Mouse (Mus musculus): ENCODE results near the gene Olfr463. TPM values are rescaled to one million over a fixed set of nuclear protein-coding genes. Genes with fewer than 3 reads are reported as not detected.

Olfr463 gene
- polyA plus RNA-seq, 1 experiment from 2014 or later = not detected

DNA sequence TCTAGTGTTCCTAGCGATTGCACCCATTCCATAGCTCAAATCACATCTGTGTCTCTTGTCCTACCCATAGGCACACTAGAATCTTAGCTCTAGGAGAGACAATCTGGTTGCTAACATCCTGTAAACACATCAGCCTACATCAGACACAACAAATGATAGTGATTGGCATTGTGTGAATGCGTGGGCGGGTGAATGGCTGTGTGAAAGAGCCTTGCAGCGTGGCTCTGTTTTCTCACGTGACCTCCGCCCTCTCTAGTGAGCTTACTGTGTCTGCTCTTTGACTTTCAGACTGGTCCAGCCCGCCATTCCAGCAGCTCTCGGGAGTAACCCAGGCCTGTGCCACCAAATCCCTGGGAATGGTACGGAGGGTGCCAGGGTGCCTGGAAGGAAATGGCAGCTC, 36.8 kb downstream of the Olfr463 start:
- H3K9me3 ChIP-seq (ENCODE audit: control insufficient read depth, low read length) = no peaks in the 10 kb centered on the region
- no peak overlapping the region for H3K27ac ChIP-seq (ENCODE audit: low read depth, low read length)
- H3K9ac ChIP-seq (ENCODE audit: low read length) = no peak overlapping the region
- WGBS = 77% methylated on average over 9 of the region's 9 CpGs
- DNase-seq (ENCODE audit: low spot score) (no peak), ATAC-seq (ENCODE audit: insufficient read depth, low FRiP score, low TSS enrichment) (no peak)
- no peaks in the 10 kb centered on the region for H3K27me3 ChIP-seq (ENCODE audit: control insufficient read depth, insufficient read depth, low read length)
- H3K36me3 ChIP-seq (ENCODE audit: control insufficient read depth, insufficient read depth, low read length) = no peaks in the 10 kb centered on the region
- no peaks in the 10 kb centered on the region for H3K4me1 ChIP-seq (ENCODE audit: control insufficient read depth, insufficient read depth, low read length)
- no peak overlapping the region for H3K4me3 ChIP-seq (ENCODE audit: low read depth, low read length)
- no peak overlapping the region for H3K4me2 ChIP-seq (ENCODE audit: low read depth)

- H3K9ac ChIP-seq (ENCODE audit: low read length) = no peak overlapping the region
- WGBS = 92% methylated on average over 11 of the region's 11 CpGs
- H3K4me3 ChIP-seq (ENCODE audit: low read depth, low read length) = no peak overlapping the region
- H3K36me3 ChIP-seq (ENCODE audit: control insufficient read depth, insufficient read depth, low read length) = no peaks in the 10 kb centered on the region
- H3K4me1 ChIP-seq (ENCODE audit: control insufficient read depth, insufficient read depth, low read length) = no peaks in the 10 kb centered on the region
- no peaks in the 10 kb centered on the region for H3K27me3 ChIP-seq (ENCODE audit: control insufficient read depth, insufficient read depth, low read length)
- DNase-seq (ENCODE audit: low spot score) (no peak), ATAC-seq (ENCODE audit: insufficient read depth, low FRiP score, low TSS enrichment) (no peak)
- H3K9me3 ChIP-seq (ENCODE audit: control insufficient read depth, low read length) = no peaks in the 10 kb centered on the region
- no peak overlapping the region for H3K4me2 ChIP-seq (ENCODE audit: low read depth)
- H3K27ac ChIP-seq (ENCODE audit: low read depth, low read length) = no peak overlapping the region
These were observed 37.9 kb downstream of the Olfr463 start for GRCm38 (mm10) chr11:87859273-87859672.

- Histone ChIP-seq H3K4me1 (ENCODE audit: control insufficient read depth, insufficient read depth, low read length) (peaks cover 4% of the 10 kb centered on the region), H3K4me2 (ENCODE audit: low read depth) (no peak overlapping the region), H3K4me3 (ENCODE audit: low read depth, low read length) (no peak overlapping the region), H3K9ac (ENCODE audit: low read length) (no peak overlapping the region), H3K27ac (ENCODE audit: low read depth, low read length) (no peak overlapping the region), H3K36me3 (ENCODE audit: control insufficient read depth, insufficient read depth, low read length) (no peaks in the 10 kb centered on the region), H3K27me3 (ENCODE audit: control insufficient read depth, insufficient read depth, low read length) (no peaks in the 10 kb centered on the region), H3K9me3 (ENCODE audit: control insufficient read depth, low read length) (no peaks in the 10 kb centered on the region)
- ATAC-seq (ENCODE audit: insufficient read depth, low FRiP score, low TSS enrichment) = no peak
- DNase-seq (ENCODE audit: low spot score) = no peak
- 92% methylated on average over 7 of the region's 7 CpGs for WGBS
These were observed 42.6 kb downstream of the Olfr463 start for GRCm38 (mm10) chr11:87854550-87854949.

DNA sequence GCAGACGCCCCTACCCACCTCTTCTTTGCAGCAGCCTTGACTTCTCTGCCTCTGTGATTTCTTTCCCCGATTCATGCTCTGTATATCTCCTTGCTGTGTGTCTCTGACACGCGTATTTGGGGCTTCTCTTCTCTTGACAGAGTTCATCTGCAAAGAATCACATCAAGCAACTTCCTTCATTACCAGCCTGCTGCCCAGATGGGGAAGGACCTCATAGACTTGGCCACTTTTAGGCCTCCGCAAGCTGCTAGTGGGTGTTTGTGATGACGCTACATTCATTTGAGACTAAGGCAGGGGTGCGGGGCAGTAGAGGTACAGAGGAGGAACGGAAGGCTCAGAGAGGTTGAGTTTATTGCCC, 43.6 kb downstream of the Olfr463 start:
- DNase-seq (ENCODE audit: low spot score) (no peak), ATAC-seq (ENCODE audit: insufficient read depth, low FRiP score, low TSS enrichment) (no peak)
- 42% methylated on average over 8 of the region's 8 CpGs for WGBS
- H3K9ac ChIP-seq (ENCODE audit: low read length) = peak overlapping the region; percentile 69
- peak overlapping the region; percentile 58 for H3K4me3 ChIP-seq (ENCODE audit: low read depth, low read length)
- H3K4me2 ChIP-seq (ENCODE audit: low read depth) = peak overlapping the region; percentile 76
- H3K27ac ChIP-seq (ENCODE audit: low read depth, low read length) = no peak overlapping the region
- H3K36me3 ChIP-seq (ENCODE audit: control insufficient read depth, insufficient read depth, low read length) = no peaks in the 10 kb centered on the region
- peaks cover 4% of the 10 kb centered on the region for H3K4me1 ChIP-seq (ENCODE audit: control insufficient read depth, insufficient read depth, low read length)
- no peaks in the 10 kb centered on the region for H3K9me3 ChIP-seq (ENCODE audit: control insufficient read depth, low read length)
- H3K27me3 ChIP-seq (ENCODE audit: control insufficient read depth, insufficient read depth, low read length) = no peaks in the 10 kb centered on the region

GRCm38 (mm10) chr11:87852690-87853596, 44.2 kb downstream of the Olfr463 start, which contains the start of gene Mks1:
Mks1 (plus strand) TSS chr11:87853215.
- Histone ChIP-seq H3K27me3 (ENCODE audit: control insufficient read depth, insufficient read depth, low read length) (no peaks in the 10 kb centered on the region), H3K4me1 (ENCODE audit: control insufficient read depth, insufficient read depth, low read length) (peaks cover 4% of the 10 kb centered on the region), H3K4me3 (ENCODE audit: low read depth, low read length) (peak within 1 kb of the TSS; percentile 58), H3K36me3 (ENCODE audit: control insufficient read depth, insufficient read depth, low read length) (no peaks in the 10 kb centered on the region), H3K27ac (ENCODE audit: low read depth, low read length) (no peak within 1 kb of the TSS), H3K9ac (ENCODE audit: low read length) (peak within 1 kb of the TSS; percentile 69), H3K9me3 (ENCODE audit: control insufficient read depth, low read length) (no peaks in the 10 kb centered on the region), H3K4me2 (ENCODE audit: low read depth) (peak within 1 kb of the TSS; percentile 76)
- ATAC-seq (ENCODE audit: insufficient read depth, low FRiP score, low TSS enrichment) = peak; percentile 60
- DNase-seq (ENCODE audit: low spot score) = peak; percentile 97
- WGBS = 6% methylated on average over 40 of the region's 40 CpGs

- Histone ChIP-seq H3K4me1 (ENCODE audit: control insufficient read depth, insufficient read depth, low read length) (no peaks in the 10 kb centered on the region; the same call in 1 of the 2 replicates), H3K9ac (ENCODE audit: low read length) (no peak overlapping the region), H3K4me3 (ENCODE audit: low read depth, low read length) (no peak overlapping the region), H3K27me3 (ENCODE audit: control insufficient read depth, insufficient read depth, low read length) (no peaks in the 10 kb centered on the region), H3K27ac (ENCODE audit: low read depth, low read length) (no peak overlapping the region), H3K36me3 (ENCODE audit: control insufficient read depth, insufficient read depth, low read length) (no peaks in the 10 kb centered on the region), H3K4me2 (ENCODE audit: low read depth) (no peak overlapping the region), H3K9me3 (ENCODE audit: control insufficient read depth, low read length) (no peaks in the 10 kb centered on the region)
- DNase-seq (ENCODE audit: low spot score) = peak; percentile 35
- ATAC-seq (ENCODE audit: insufficient read depth, low FRiP score, low TSS enrichment) = no peak
- 75% methylated on average over 6 of the region's 6 CpGs for WGBS
These were observed 49.3 kb downstream of the Olfr463 start for GRCm38 (mm10) chr11:87847884-87848283.

GRCm38 (mm10) chr11:87846968-87847600, 50.1 kb downstream of the Olfr463 start:
- no peak for ATAC-seq (ENCODE audit: insufficient read depth, low FRiP score, low TSS enrichment)
- 83% methylated on average over 12 of the region's 12 CpGs for WGBS

More at GRCm38 (mm10) chr11:87846968-87847600, 50.1 kb downstream of the Olfr463 start:
- no peak overlapping the region for H3K4me3 ChIP-seq (ENCODE audit: low read depth, low read length)
- H3K4me2 ChIP-seq (ENCODE audit: low read depth) = no peak overlapping the region
- H3K27ac ChIP-seq (ENCODE audit: low read depth, low read length) = no peak overlapping the region
- H3K36me3 ChIP-seq (ENCODE audit: control insufficient read depth, insufficient read depth, low read length) = no peaks in the 10 kb centered on the region
- no peaks in the 10 kb centered on the region for H3K27me3 ChIP-seq (ENCODE audit: control insufficient read depth, insufficient read depth, low read length)
- DNase-seq (ENCODE audit: low spot score) = no peak
- H3K9ac ChIP-seq (ENCODE audit: low read length) = no peak overlapping the region
- H3K9me3 ChIP-seq (ENCODE audit: control insufficient read depth, low read length) = no peaks in the 10 kb centered on the region
- no peaks in the 10 kb centered on the region for H3K4me1 ChIP-seq (ENCODE audit: control insufficient read depth, insufficient read depth, low read length)

All from neural tube, embryonic 11.5 days (tissue).